Mouse (Mus musculus) retina, postnatal 1 day (tissue): ENCODE measurements at regions not wholly inside any gene's neighbourhood (a gene's known extent, or its start where the extent isn't known, plus 50 kb on each side); places are given as distances from the start of the nearest gene placed in this dataset.

Experiments used
- DNase-seq: peaks from one replicate; pipeline ENCODE4 v3.0.0-alpha.2; 2012

DNA sequence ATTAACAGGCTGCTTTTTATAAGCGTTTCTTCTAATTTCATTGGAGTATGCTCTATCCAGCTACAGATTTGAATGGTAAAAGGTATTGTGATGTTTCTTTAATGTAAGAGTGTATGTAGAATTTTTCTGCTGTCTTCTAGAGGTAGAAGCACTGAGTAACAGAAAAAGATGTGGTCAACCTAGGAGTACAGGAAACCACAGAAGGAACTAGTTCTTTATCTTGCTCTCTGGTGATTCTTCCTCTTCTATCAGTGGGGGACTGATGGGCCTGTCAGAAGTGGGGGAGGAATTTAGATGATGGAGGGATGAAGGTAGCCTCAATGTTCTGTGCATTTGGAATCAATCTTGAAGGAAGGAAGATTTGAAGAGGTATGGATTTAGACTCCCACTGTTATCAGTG, 1031.9 kb downstream of the Car8 start:
- DNase-seq = no peak

DNA sequence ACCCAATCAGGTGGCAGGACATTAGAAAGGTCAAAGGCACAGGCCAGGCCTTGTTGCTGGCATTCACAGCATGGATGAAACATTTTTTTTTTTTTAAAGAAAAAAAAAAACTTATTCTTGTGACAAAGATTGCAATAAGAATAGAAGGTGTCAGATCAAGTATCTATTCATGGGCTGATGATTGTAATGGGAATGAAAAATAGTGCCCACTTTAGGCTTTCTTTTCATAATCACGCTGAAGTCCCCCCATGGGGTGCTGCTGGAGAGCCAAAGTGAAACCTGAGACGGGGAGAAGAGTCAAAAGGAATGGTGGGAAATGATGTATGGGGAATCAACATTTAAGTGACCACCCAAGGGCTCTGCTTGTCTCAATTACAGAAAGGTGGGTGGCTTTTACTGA, 1037.0 kb downstream of the Car8 start:
- no peak for DNase-seq

DNA sequence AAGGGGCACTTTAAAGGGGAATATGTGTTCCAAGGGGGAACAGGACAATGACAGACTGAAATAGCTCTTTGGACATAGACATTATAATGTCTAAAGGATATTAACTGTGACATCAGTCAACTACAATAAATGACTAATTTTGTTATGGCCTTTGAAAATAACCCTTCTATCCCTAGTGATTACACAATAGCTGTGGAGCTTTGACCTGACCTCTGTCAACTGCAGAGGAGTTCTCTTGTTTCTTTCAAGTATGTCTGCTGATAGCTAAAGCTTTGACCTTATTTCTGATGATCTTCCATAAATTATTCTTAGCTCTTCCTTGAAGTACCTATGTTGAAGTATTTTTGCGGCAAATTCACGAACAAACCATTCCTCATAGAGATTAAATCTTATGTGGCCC, 1038.9 kb downstream of the Car8 start:
- DNase-seq = no peak

DNA sequence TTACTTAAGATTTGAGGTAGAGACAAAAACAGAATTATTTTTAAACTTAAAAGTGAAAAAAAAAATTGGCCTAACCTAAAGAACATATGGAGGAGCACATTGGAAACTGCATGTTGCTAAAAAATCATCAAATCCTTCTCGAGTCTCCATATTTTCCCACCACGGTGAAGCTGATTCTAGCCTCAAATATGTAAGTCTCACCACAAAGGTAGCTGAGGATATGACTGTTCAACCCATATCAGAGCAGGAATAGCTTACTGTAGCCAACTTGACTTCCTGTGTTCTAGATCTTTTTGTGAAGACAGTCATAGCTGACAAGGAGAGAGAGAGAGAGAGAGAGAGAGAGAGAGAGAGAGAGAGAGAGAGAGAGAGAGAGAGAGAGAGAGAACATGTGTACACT, 1039.8 kb downstream of the Car8 start:
- DNase-seq = no peak

DNA sequence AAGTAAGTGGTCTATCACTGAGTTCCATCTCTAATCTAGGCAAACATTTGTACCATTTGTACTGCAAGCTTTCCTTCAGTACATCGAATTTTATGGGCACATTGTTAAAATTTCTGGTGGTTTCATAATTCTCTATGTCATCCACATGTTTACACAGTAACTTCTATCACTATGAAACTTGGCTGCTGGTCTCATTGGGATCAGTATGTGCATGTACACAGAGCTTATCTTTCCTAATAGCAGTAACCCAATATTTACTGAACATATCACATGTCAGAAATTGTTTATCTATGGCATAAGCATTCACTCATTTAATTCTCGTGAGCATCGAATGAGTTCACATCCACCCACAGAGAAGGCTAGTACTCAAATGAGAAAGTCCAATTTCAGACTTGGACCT, 1042.3 kb downstream of the Car8 start:
- no peak for DNase-seq

DNA sequence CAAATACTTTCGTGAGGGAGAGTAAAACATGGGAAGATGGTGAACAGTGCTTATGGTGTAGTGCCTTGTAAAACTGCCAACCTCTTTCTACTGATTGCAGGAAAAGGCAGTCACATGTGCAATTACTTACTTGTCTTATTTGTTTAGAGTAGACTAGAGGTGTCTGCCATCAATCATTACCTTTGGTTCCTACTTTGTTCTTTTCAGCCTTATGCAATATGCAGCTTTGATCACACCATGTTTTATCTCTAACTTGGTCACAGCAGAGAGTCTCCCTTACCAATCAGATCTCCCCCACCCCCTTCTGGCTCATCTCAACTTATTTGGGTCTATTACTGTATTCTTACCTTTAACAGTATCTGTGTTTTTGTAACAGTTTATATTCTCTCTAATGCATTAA, 1043.2 kb downstream of the Car8 start:
- DNase-seq = no peak

DNA sequence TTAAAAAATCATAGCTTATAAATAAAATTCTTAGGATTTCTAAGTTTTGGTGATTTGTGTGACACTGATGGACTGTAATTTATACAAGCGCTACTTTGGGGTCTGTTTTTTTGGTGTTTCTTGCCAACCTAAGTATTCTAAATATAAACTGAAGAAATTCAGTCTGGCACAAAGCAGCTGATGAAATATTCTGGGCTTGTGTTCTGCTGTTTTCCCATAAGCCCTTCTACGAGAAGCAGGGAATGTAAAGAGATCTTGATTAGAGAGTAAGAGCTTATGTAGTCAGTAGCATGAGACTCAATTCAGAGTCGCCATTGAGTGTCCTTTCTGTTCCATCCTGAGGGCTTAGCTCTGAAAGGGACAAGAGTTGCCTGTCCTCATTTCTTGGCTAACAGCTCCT, 1046.9 kb downstream of the Car8 start:
- no peak for DNase-seq

DNA sequence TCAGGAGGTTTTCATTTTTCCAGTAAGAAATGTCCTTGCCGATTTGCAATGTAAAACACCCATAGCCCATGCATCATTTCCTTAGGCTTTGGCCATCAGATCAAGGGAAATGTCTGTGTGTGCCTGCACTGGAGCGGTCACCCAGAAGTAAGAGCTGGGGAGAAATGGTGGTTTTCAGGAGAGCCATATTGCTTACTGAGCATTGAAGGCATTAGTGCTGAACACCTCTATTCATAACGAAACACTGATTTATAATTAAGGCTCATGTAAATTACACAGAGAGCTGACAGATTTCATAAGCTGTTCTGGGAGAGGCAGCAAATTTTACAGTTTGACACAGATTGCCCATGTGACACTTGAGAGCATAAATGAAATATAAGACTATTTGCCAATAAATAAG, 1047.6 kb downstream of the Car8 start:
- peak; percentile 44 for DNase-seq

DNA sequence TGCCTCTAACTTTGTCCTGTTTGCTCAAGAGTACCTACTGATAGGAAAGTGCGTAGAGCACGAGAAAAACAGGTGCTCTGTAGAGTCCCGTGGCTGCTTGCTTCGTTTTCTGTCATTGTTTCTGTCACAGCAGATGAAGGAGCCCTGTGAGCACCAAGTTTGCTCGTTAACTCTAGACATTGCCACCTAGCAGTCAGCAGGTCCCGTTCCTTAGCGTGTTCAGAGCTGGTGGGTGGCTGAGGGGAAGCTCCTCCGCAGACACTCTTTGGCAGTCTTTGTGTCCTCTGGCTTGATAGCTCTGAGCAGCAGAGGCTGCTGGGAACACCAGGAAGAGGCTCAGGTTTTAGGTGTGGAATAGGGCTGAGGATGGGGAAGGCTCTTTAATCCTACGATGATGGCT, 1063.8 kb downstream of the Car8 start:
- DNase-seq = no peak

DNA sequence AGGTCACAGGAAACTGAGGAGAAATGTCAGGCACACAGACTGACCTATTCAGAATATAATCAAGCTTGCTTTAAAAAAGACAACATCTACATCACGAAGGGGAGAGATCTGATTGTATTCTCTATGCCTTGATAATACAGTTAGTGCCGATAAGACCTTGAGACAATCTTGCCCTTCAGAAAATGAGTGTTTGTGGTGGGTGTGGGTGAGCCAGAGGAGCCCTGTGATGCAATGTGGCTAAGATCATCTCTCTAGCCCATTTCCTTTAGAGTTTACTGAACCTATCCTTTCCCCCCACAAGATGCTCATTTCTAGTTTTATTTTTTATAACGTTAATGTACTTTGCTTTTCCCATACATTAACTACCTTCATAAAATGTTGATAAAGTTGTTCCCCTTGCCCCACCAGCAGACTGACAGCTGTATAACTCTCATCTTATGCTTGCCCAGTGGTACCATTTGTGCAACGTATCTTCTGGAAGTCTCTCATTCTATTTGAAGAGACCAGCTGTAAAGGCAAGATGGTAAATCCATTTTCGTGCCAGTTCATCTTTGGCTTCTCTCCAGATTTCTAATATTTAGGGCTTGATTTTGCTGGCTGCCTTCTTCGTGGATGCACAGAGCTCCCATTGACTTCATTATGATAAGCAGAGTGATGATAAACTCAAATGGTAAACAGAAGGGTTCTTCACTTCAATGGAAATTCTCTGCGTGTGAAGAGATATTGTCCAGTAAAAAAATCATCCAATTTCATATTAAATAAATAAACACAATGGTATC, 1066.1 kb downstream of the Car8 start:
- no peak for DNase-seq

DNA sequence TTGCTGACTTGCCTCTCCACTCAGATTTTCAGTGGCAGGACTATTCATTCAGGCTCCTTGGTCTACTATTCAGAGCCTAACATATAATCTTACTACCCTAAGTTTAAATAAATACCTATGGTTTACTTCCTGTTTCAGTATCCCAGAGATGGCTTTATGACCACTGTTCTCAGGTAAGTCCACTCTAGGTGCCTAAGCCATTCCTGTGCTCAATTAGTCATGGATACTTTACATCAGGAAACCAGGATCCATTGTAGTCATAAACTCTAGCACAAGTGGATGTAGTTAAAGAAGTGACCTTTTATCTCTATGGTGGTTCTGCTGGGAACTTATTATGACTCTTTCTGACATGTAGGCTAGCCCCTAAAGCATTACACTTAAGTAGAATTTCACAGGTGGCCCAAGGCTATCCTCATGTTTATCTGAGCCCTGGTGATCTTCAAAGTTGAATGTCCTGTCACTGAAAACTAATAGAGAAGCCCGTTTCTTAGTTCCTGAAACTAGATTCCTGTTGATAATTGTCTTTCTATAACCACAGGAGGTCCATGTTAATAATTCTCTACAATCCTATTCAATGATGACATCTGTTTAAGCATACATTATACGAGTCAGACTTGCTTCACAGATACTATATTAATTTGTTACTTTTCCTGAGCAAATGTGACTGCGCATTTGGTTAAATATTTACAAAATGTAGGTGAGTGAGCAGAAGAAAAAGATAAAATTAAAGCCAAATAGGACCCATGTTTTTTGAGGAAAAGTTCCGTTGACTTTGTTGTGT, 1067.0 kb downstream of the Car8 start:
- DNase-seq = no peak

DNA sequence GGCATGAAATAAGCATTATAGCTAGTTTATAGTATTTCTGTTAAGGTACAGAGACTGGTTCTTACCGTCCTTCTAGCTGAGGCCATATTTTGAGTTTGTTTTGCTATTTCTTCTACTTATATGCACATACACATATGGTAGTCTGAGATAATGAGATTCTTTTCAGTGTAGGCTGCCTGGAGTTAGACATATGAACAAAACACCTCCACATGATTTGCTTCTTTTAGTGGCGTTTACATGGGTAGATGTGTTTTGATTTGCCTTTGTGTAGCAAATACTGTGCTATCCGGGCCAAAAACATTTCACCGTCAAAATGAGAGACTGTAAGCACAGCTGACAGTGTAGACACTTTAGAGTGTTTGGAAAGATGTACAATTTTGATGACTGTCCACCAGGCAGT, 1077.4 kb downstream of the Car8 start:
- no peak for DNase-seq

DNA sequence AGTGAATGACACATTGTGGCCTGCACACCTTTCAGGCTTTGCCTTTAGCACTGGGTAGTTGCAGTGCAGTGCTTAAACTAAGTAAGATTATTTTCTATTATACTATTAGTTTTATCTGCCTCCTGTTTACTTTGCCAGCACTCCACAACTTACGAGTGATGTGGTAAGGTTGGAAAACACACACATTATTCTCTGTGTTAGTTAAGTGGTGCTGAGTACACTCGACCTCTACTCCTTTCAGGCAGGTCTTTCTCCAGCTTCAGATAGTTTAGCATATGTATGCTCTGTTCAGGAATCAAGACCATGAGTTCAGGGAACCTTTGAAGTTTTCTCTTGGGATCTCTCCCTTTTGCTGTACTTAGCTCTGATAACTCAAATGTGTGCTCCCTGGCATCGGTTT, 1081.0 kb downstream of the Car8 start:
- no peak for DNase-seq

DNA sequence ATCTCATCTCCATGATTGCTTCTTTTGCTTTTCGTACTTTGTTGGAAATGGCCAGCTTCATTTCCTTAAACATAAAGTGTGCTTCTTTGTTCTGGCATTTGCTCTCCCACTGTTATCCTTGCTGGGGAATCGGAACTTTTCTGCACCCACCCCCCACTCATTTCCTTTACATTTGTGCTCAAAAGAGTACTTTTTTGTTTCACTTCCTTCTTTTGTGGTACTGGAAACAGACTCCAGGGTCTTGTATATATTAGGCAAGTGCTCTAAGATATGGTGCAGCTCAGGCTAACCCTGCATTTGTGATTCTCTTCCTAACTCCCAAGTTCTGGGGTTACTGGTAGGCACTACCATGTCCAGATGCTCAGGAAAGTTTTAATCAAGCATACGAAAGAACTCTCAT, 1084.6 kb downstream of the Car8 start:
- no peak for DNase-seq

DNA sequence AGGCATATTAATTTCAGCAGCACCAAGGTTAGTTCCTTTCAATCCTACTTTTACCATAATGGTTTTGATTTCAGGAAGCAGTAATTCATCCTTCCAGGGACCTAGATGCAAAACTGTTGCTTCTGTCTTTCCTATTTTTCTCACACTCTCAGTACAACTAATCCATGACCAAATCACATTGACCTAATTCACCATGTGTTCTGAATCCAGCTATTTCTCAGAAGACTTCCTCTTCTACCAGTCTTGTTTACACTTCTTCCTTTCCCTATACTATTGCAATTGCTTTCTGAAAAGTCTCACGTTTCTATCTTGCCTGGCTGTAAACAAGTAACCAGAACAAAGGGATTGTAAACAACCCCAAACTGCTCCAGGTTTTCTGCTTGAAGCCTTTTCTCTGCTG, 1085.0 kb downstream of the Car8 start:
- no peak for DNase-seq

DNA sequence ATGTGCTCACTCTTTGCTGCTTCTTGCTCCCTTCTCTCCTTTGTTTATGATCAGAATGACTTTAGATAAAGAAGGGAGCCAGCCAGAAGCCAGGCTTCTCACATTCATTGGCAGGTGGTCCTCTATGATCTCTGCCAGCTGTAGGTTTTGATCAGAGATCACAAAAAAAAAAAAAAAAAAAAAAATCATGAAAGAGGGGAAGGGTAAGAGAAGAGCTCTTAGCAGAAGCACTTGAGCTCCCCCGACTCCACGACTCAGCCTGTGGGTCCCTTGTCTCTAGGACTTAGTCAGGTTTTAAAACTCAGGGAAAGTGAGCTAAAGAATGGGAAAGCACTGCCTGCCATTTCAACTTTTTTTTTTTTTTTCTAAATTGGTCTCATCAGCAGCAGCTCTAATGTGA, 1093.1 kb downstream of the Car8 start:
- no peak for DNase-seq

DNA sequence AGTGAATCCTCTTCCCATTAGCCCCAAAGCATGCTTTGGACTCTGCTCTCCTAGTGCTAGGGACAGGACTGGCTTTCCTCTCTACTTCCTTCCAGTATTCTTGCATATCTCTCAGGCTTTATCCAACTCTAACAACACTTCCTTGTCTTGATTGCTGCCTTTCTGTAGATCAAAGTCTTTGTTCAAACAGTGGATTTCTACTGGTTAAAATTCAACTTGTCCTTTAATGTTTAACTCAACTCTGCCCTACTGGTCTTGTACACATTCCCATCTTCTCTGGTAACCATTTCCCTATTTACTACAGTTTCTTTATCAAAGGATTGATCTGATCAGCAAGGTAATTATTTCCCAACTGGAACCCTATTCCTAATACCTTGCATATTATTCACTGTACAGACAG, 1094.6 kb downstream of the Car8 start:
- no peak for DNase-seq

DNA sequence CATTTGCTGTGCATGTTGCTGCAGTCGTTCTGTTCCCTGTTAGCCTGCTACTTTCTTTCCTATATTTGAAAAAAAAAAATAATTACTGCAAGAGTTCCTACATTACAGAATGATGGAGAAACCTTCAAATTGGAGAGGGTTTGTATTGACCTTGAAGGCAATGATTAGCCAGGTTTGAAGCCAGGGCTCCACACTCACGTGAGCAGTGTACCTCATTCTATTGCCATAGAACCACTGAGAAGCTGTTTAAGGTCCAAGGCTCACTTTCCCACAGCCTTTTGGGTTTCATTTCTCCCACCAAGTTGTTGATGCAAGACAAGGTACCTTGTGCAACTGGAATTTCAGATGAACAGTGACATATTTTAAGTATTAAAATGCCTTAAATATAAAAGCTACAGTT, 1095.2 kb downstream of the Car8 start:
- no peak for DNase-seq

DNA sequence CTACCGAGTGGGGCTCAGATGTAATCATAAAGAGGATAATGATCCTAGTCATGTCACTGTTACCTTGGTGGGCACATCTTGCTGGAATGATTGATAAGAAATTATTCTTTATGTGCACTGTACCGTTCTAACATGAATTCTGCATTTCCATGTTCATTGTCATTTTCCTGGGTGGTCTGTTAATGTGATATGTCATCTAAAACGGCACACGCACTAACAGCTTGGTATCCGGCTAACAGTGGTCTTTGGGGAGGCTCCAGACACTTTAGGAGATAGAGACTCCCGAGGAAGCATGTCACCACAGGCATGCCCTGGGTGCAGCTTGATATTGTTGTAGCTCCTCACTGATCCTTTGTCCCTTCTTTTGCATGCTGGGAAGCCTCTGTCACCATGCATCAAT, 1096.1 kb downstream of the Car8 start:
- DNase-seq = peak; percentile 72

DNA sequence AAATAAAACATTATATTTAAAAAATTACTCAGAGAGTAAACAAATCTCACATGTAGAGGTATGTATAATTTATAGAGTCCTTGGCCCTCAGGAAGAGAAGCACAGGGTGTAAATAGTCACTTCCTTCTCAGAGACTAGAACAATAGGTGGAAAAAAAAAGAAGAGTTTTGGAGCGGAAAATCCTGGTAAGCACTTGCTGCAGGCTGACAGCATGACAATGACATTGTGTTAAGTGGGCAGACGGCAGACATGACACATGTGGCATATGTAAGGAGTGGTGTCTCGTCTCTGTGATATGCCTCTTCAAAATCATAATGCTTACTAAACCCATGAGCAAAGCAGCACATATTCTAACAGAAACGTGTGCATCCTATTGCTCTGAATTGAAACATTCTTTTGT, 1126.7 kb downstream of the Car8 start:
- peak; percentile 78 for DNase-seq

DNA sequence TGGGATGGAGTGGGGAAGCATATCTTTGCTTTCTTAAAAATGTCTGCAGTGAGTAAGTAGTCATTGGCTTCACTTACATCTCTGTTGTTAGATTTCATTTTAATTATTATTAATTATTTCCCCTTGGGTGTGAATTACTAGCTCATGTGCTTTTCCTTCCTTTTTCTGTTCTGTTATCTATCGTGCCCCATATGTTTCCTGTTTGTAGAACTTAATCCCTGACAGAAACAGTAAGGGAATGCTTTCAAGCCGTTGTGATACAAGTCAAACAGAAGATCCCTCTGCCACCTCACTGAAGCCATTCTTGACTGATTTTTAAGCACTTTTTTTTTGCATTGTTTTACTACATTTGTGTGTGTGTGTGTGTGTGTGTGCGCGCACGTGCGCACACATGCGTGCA, 1145.9 kb downstream of the Car8 start:
- no peak for DNase-seq

DNA sequence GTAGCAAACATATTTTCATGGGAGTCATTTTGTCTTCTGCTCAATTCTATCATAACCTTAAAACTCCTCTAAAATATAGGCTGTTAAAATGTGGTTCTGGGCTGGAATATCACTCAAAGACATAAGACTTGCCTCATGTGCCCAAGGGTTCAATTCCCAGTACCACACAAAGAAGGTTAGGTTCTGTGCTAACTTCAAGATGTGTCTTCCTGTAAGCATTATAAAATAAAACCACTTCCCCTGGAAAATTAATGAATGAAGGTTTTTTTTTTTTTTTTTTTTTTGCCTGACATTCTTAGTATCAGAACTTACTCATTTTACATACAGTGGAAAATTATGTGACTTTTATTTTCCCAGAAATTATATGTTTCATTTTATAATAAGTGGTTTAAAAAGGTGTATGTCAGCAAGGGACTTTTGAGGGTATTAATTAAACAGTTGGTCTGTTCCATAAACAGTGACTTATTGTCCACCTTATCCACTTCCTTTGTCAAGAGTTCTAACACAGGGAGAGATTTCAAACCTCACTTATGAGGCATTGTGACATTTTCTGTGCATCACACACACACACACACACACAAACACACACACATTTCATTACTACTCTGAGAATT, 1147.5 kb downstream of the Car8 start:
- no peak for DNase-seq
